Mouse (Mus musculus) megakaryocyte, embryonic 14.5 days (primary cell): ENCODE measurements at regions not wholly inside any gene's neighbourhood (a gene's known extent, or its start where the extent isn't known, plus 50 kb on each side); places are given as distances from the start of the nearest gene placed in this dataset.

Experiments used
- H3K27me3 ChIP-seq: replicated peaks from 2 replicates; pipeline ENCODE3; 2012; ENCODE audit warnings: inconsistent platforms
- H3K36me3 ChIP-seq: replicated peaks from 2 replicates; pipeline ENCODE3; 2012; ENCODE audit warnings: low read length, inconsistent platforms, mixed read lengths
- H3K4me1 ChIP-seq: 2 replicates; pipeline ENCODE4 v1.6.1; 2012; ENCODE audit warnings: inconsistent platforms
- H3K4me3 ChIP-seq: replicated peaks from 2 replicates; pipeline ENCODE3; 2012; ENCODE audit warnings: moderate library complexity, mild to moderate bottlenecking, inconsistent platforms
- H3K9me3 ChIP-seq: 2 replicates; pipeline ENCODE4 v1.6.1; 2012; ENCODE audit warnings: inconsistent platforms
- FLI1 ChIP-seq: IDR thresholded peaks from 2 replicates; pipeline ENCODE4 v1.6.1; 2012; ENCODE audit warnings: low read length, inconsistent platforms, mixed read lengths
- GATA1 ChIP-seq: IDR thresholded peaks from 3 replicates; pipeline ENCODE4 v1.6.1; 2012; ENCODE audit warnings: mixed read lengths, low read length, inconsistent platforms, borderline replicate concordance

DNA sequence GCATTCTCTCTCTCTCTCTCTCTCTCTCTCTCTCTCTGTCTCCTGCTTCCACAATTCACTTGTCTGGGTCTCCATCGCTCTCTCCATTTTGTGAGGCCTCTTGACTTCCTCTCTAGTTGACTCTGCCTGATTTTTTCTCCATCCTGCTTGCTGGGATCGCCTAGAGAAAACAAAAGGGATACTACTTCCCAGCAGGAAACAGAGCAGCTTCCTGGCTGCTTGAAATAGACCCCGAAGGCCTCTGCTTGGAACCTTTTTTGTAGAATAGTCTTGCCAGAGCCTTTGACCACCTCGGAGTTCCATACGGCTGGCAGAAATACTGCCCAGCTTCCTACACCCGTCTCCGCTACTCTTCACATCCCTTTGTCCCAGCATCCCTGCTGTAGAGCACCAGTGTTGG, 210.7 kb downstream of the Zfp36l1 start:
- Histone ChIP-seq H3K27me3 (no peaks in the 10 kb centered on the region), H3K4me1 (peaks cover 74% of the 10 kb centered on the region), H3K36me3 (no peaks in the 10 kb centered on the region), H3K9me3 (no peaks in the 10 kb centered on the region; the same call in 1 of the 2 replicates), H3K4me3 (no peak overlapping the region)
- TF ChIP-seq GATA1 = no peak
- TF ChIP-seq FLI1 = no peak

DNA sequence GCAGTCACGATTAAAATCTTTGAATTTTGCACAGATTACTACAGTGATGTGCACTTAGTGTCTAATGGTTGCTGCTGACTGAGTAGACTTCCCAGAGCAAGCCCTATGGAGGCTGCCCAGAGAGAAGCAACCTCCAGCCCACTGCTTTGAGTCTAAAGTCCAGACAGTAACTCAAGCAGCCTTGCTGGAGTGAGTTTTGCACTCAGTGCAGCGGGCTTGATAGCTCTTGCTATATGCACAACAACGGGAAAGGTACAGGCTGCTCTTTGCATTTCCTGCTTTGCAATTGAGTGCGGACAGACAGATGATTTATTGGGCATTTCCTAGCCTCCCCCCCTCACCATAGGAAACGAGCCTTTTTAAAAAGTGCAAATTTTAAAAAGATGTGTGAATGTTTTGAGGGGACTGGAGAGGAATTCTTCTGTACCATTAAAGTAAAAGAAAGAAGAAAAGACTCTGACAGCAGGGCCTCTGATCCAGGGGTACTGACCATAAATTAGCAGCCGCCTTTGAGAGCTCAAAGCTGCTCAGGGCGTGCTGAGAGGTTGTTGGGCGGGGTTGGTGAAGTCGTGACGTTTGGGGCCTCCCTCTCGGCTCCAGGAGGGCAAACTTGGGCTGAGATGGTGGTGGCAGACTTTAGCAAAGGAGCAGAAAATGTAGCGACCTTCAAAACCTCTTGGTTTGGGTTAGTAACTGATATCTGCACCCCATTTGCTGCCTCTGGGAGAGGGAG, 214.4 kb downstream of the Zfp36l1 start:
- no peak for TF ChIP-seq GATA1
- no peak for TF ChIP-seq FLI1
- Histone ChIP-seq H3K4me1 (peaks cover 51% of the 10 kb centered on the region), H3K36me3 (no peaks in the 10 kb centered on the region), H3K9me3 (no peaks in the 10 kb centered on the region; the same call in 1 of the 2 replicates), H3K27me3 (peaks cover 4% of the 10 kb centered on the region), H3K4me3 (no peak overlapping the region)

- no peaks in the 10 kb centered on the region; the same call in 1 of the 2 replicates for H3K9me3 ChIP-seq
- peaks cover 13% of the 10 kb centered on the region for H3K27me3 ChIP-seq
- no peak overlapping the region for H3K4me3 ChIP-seq
- H3K36me3 ChIP-seq = no peaks in the 10 kb centered on the region
- TF ChIP-seq GATA1 = no peak
- no peak for TF ChIP-seq FLI1
- H3K4me1 ChIP-seq = peaks cover 34% of the 10 kb centered on the region
These were observed 216.8 kb downstream of the Zfp36l1 start for GRCm38 (mm10) chr12:79895975-79896374.

DNA sequence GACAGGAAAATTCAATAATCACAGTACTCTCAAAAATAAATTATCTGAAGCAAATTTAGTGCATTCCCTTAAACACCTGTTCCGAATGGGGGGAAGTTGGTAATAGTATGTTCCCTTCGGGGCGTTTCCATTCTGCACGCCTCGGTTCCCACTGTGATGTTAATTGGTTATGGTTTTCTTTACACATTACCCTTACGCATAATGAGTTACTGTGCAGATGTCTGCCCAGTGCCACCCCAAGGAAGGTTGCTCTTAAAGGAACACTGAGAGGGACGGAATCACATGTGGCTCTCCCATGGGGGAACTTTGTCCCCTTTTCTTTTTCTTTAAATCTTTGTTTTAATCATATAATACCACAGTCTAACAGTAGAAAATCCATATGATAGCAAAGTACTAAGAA, 217.5 kb downstream of the Zfp36l1 start:
- TF ChIP-seq GATA1 = no peak
- TF ChIP-seq FLI1 = no peak
- Histone ChIP-seq H3K4me3 (no peak overlapping the region), H3K27me3 (peaks cover 19% of the 10 kb centered on the region), H3K9me3 (no peaks in the 10 kb centered on the region; the same call in 1 of the 2 replicates), H3K36me3 (no peaks in the 10 kb centered on the region), H3K4me1 (peaks cover 34% of the 10 kb centered on the region)

- Histone ChIP-seq H3K36me3 (no peaks in the 10 kb centered on the region), H3K27me3 (peaks cover 30% of the 10 kb centered on the region), H3K4me1 (peaks cover 21% of the 10 kb centered on the region), H3K9me3 (no peaks in the 10 kb centered on the region), H3K4me3 (no peak overlapping the region)
- TF ChIP-seq FLI1 = no peak
- TF ChIP-seq GATA1 = no peak
These were observed 219.9 kb downstream of the Zfp36l1 start for GRCm38 (mm10) chr12:79892871-79893270.

DNA sequence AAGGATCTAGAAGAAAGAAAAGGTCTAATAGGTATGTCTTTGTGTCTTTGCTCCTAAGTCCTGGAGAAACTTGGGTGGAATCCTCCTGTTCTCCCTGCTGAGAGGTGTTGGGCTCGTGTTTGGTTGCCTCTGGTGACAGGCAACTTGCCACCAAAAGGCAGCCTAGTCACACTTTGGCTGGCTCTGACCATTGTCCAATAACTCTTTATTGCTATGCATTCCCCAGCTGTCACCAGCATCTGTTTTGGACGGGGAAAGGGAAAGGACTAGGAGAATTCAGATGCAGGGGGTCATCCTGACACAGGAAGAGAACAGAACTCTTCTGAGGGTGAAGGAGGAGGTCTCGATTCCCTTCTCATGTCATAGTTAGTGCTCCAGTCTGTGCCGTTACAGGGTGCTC, 220.9 kb downstream of the Zfp36l1 start:
- H3K4me1 ChIP-seq = peaks cover 13% of the 10 kb centered on the region; the same call in 1 of the 2 replicates
- TF ChIP-seq FLI1 (no peak), GATA1 (no peak)
- no peak overlapping the region for H3K4me3 ChIP-seq
- peaks cover 33% of the 10 kb centered on the region for H3K27me3 ChIP-seq
- H3K9me3 ChIP-seq = no peaks in the 10 kb centered on the region
- H3K36me3 ChIP-seq = no peaks in the 10 kb centered on the region

DNA sequence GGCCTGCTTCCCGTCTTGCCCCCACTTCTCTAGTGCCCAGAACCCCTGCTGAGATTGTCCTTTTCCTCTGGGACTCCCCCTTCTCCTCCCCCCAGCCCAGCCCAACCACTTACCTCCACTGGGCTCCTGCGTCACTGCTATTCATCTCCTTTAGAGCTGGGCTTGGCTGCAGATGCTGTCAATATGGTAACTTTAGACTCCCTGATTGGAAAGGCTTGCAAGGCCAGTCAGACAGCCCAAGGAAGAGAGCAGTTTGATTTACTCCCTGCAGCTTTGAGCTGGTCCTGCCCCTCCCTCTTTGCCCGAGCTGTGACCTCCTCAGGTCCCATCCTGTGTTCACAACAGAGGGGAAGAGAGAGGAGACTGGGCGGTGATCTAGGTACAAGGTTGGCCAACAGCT, 221.9 kb downstream of the Zfp36l1 start:
- Histone ChIP-seq H3K4me3 (no peak overlapping the region), H3K27me3 (peaks cover 34% of the 10 kb centered on the region), H3K9me3 (no peaks in the 10 kb centered on the region), H3K4me1 (peaks cover 4% of the 10 kb centered on the region; the same call in 1 of the 2 replicates), H3K36me3 (no peaks in the 10 kb centered on the region)
- TF ChIP-seq FLI1 (no peak), GATA1 (no peak)

GRCm38 (mm10) chr12:79890291-79890690, 222.5 kb downstream of the Zfp36l1 start:
- H3K9me3 ChIP-seq = no peaks in the 10 kb centered on the region
- TF ChIP-seq GATA1 = no peak
- no peak for TF ChIP-seq FLI1
- no peaks in the 10 kb centered on the region for H3K36me3 ChIP-seq

GRCm38 (mm10) chr12:79888812-79889211, 224.0 kb downstream of the Zfp36l1 start:
- Histone ChIP-seq H3K9me3 (no peaks in the 10 kb centered on the region), H3K4me3 (no peak overlapping the region), H3K27me3 (peaks cover 33% of the 10 kb centered on the region), H3K36me3 (no peaks in the 10 kb centered on the region), H3K4me1 (peaks cover 14% of the 10 kb centered on the region)
- TF ChIP-seq FLI1 (no peak), GATA1 (no peak)

More at GRCm38 (mm10) chr12:79890291-79890690, 222.5 kb downstream of the Zfp36l1 start:
- Histone ChIP-seq H3K4me3 (no peak overlapping the region), H3K27me3 (peaks cover 33% of the 10 kb centered on the region), H3K4me1 (peaks cover 8% of the 10 kb centered on the region; the same call in 1 of the 2 replicates)

DNA sequence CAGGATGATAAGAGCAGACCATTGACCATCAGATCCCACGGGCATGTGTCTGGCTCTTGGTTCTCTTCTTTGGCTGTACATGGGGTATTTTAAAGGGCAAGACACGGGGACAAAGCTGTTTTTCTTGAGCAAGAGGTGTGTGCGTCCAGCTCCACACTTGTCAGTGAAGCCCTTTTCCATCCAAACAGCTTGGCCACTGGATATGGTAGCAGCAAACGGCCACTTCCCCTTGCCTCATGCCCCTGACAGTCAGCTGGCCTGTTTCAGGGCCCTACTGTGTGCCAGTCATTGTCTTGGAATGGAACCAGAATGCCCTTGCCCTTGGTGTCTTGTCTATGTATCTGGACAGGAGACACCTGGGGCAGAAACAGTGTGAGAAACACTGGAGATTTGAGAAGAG, 224.7 kb downstream of the Zfp36l1 start:
- TF ChIP-seq GATA1 (no peak), FLI1 (no peak)

More for the DNA sequence above, 224.7 kb downstream of the Zfp36l1 start:
- H3K4me3 ChIP-seq = no peak overlapping the region
- H3K9me3 ChIP-seq = no peaks in the 10 kb centered on the region
- H3K36me3 ChIP-seq = no peaks in the 10 kb centered on the region
- peaks cover 13% of the 10 kb centered on the region for H3K4me1 ChIP-seq
- H3K27me3 ChIP-seq = peaks cover 33% of the 10 kb centered on the region
